Mouse (Mus musculus): ENCODE results near the gene Cryba1. TPM values are rescaled to one million over a fixed set of nuclear protein-coding genes. Genes with fewer than 3 reads are reported as not detected.

Gene Cryba1
- polyA plus RNA-seq, 1 experiment, result not detected

- H3K36me3 ChIP-seq (ENCODE audit: control insufficient read depth, insufficient read depth), result peaks cover 18% of the 10 kb centered on the region
- H3K4me2 ChIP-seq (ENCODE audit: low read depth), result peak overlapping the region; percentile 13
- TF ChIP-seq POLR2A (IDR thresholded peaks at IDR 0.05; ENCODE audit: insufficient read length, low read depth) (no peak), TCF12 (IDR thresholded peaks at IDR 0.05; ENCODE audit: insufficient read depth, poor library complexity, severe bottlenecking) (no peak), POLR2AphosphoS2 (IDR thresholded peaks at IDR 0.05; ENCODE audit: insufficient read length, low read depth) (no peak), MAX (IDR thresholded peaks at IDR 0.05; ENCODE audit: low read depth) (no peak), USF1 (IDR thresholded peaks at IDR 0.05; ENCODE audit: low read depth) (no peak), SRF (IDR thresholded peaks at IDR 0.05; ENCODE audit: control insufficient read depth, insufficient read length, low read depth) (no peak), E2F4 (IDR thresholded peaks at IDR 0.05; ENCODE audit: insufficient read depth) (no peak), CEBPB (IDR thresholded peaks at IDR 0.05; ENCODE audit: insufficient read depth, poor library complexity, severe bottlenecking) (no peak), MYOD1 (IDR thresholded peaks at IDR 0.05; ENCODE audit: control insufficient read depth in 1 of 3, insufficient read length in 2 of 3, low read depth in 2 of 3) (no peak), MYOG (IDR thresholded peaks at IDR 0.05; ENCODE audit: control insufficient read depth in 1 of 3, insufficient read depth in 1 of 3, insufficient read length in 2 of 3, low read depth in 2 of 3) (no peak), REST (IDR thresholded peaks at IDR 0.05; ENCODE audit: insufficient read depth, insufficient read length) (no peak), TCF3 (IDR thresholded peaks at IDR 0.05; ENCODE audit: insufficient read length, low read depth) (no peak)
- H3K4me3 ChIP-seq, result peak overlapping the region; percentile 95
- peak overlapping the region; percentile 91 for H3ac ChIP-seq (ENCODE audit: control insufficient read depth, insufficient read length)
- H3K27me3 ChIP-seq (ENCODE audit: control insufficient read depth, insufficient read depth, insufficient read length), result no peaks in the 10 kb centered on the region
- peaks cover 51% of the 10 kb centered on the region for H3K79me2 ChIP-seq (ENCODE audit: control insufficient read depth, insufficient read depth)
Measured at GRCm38 (mm10) chr11:77686346-77686840, 38.7 kb downstream of the Cryba1 start.

GRCm38 (mm10) chr11:77685383-77686265, 39.5 kb downstream of the Cryba1 start, which contains the start of gene Nufip2:
Gene Nufip2 (plus strand): TSS chr11:77686155.
- H3ac ChIP-seq (ENCODE audit: control insufficient read depth, insufficient read length), result peak within 1 kb of the TSS; percentile 91
- TF ChIP-seq REST (IDR thresholded peaks at IDR 0.05; ENCODE audit: insufficient read depth, insufficient read length) (peak; percentile 50), POLR2AphosphoS2 (IDR thresholded peaks at IDR 0.05; ENCODE audit: insufficient read length, low read depth) (peak; percentile 99), POLR2A (IDR thresholded peaks at IDR 0.05; ENCODE audit: insufficient read length, low read depth) (peak; percentile 99), SRF (IDR thresholded peaks at IDR 0.05; ENCODE audit: control insufficient read depth, insufficient read length, low read depth) (peak; percentile 67), USF1 (IDR thresholded peaks at IDR 0.05; ENCODE audit: low read depth) (no peak), TCF3 (IDR thresholded peaks at IDR 0.05; ENCODE audit: insufficient read length, low read depth) (no peak)

GRCm38 (mm10) chr11:77684896-77685295, 40.2 kb downstream of the Cryba1 start:
- peaks cover 11% of the 10 kb centered on the region for H3K36me3 ChIP-seq (ENCODE audit: control insufficient read depth, insufficient read depth)
- no peaks in the 10 kb centered on the region for H3K27me3 ChIP-seq (ENCODE audit: control insufficient read depth, insufficient read depth, insufficient read length)
- no peak overlapping the region for H3ac ChIP-seq (ENCODE audit: control insufficient read depth, insufficient read length)
- H3K4me2 ChIP-seq (ENCODE audit: low read depth), result peak overlapping the region; percentile 76
- peaks cover 36% of the 10 kb centered on the region for H3K79me2 ChIP-seq (ENCODE audit: control insufficient read depth, insufficient read depth)
- TF ChIP-seq SRF (IDR thresholded peaks at IDR 0.05; ENCODE audit: control insufficient read depth, insufficient read length, low read depth) (no peak), CEBPB (IDR thresholded peaks at IDR 0.05; ENCODE audit: insufficient read depth, poor library complexity, severe bottlenecking) (no peak), USF1 (IDR thresholded peaks at IDR 0.05; ENCODE audit: low read depth) (no peak), E2F4 (IDR thresholded peaks at IDR 0.05; ENCODE audit: insufficient read depth) (no peak), TCF12 (IDR thresholded peaks at IDR 0.05; ENCODE audit: insufficient read depth, poor library complexity, severe bottlenecking) (no peak), POLR2AphosphoS2 (IDR thresholded peaks at IDR 0.05; ENCODE audit: insufficient read length, low read depth) (no peak), REST (IDR thresholded peaks at IDR 0.05; ENCODE audit: insufficient read depth, insufficient read length) (no peak), MAX (IDR thresholded peaks at IDR 0.05; ENCODE audit: low read depth) (no peak), POLR2A (IDR thresholded peaks at IDR 0.05; ENCODE audit: insufficient read length, low read depth) (no peak), TCF3 (IDR thresholded peaks at IDR 0.05; ENCODE audit: insufficient read length, low read depth) (no peak), MYOD1 (IDR thresholded peaks at IDR 0.05; ENCODE audit: control insufficient read depth in 1 of 3, insufficient read length in 2 of 3, low read depth in 2 of 3) (no peak), MYOG (IDR thresholded peaks at IDR 0.05; ENCODE audit: control insufficient read depth in 1 of 3, insufficient read depth in 1 of 3, insufficient read length in 2 of 3, low read depth in 2 of 3) (no peak)
- H3K4me3 ChIP-seq, result peak overlapping the region; percentile 95

More at GRCm38 (mm10) chr11:77685383-77686265, 39.5 kb downstream of the Cryba1 start, which contains the start of gene Nufip2:
- peaks cover 11% of the 10 kb centered on the region for H3K36me3 ChIP-seq (ENCODE audit: control insufficient read depth, insufficient read depth)
- H3K4me3 ChIP-seq, result peak within 1 kb of the TSS; percentile 95
- H3K4me2 ChIP-seq (ENCODE audit: low read depth), result peak within 1 kb of the TSS; percentile 76
- peaks cover 43% of the 10 kb centered on the region for H3K79me2 ChIP-seq (ENCODE audit: control insufficient read depth, insufficient read depth)
- no peaks in the 10 kb centered on the region for H3K27me3 ChIP-seq (ENCODE audit: control insufficient read depth, insufficient read depth, insufficient read length)

GRCm38 (mm10) chr11:77680018-77680417, 45.1 kb downstream of the Cryba1 start:
- TF ChIP-seq MYOG (IDR thresholded peaks at IDR 0.05; ENCODE audit: control insufficient read depth in 1 of 3, insufficient read depth in 1 of 3, insufficient read length in 2 of 3, low read depth in 2 of 3) (no peak), MYOD1 (IDR thresholded peaks at IDR 0.05; ENCODE audit: control insufficient read depth in 1 of 3, insufficient read length in 2 of 3, low read depth in 2 of 3) (no peak), CEBPB (IDR thresholded peaks at IDR 0.05; ENCODE audit: insufficient read depth, poor library complexity, severe bottlenecking) (no peak), TCF12 (IDR thresholded peaks at IDR 0.05; ENCODE audit: insufficient read depth, poor library complexity, severe bottlenecking) (no peak), E2F4 (IDR thresholded peaks at IDR 0.05; ENCODE audit: insufficient read depth) (no peak), USF1 (IDR thresholded peaks at IDR 0.05; ENCODE audit: low read depth) (no peak), POLR2AphosphoS2 (IDR thresholded peaks at IDR 0.05; ENCODE audit: insufficient read length, low read depth) (no peak), MAX (IDR thresholded peaks at IDR 0.05; ENCODE audit: low read depth) (no peak), REST (IDR thresholded peaks at IDR 0.05; ENCODE audit: insufficient read depth, insufficient read length) (no peak), POLR2A (IDR thresholded peaks at IDR 0.05; ENCODE audit: insufficient read length, low read depth) (no peak), SRF (IDR thresholded peaks at IDR 0.05; ENCODE audit: control insufficient read depth, insufficient read length, low read depth) (no peak), TCF3 (IDR thresholded peaks at IDR 0.05; ENCODE audit: insufficient read length, low read depth) (no peak)
- no peak overlapping the region for H3K4me3 ChIP-seq
- H3ac ChIP-seq (ENCODE audit: control insufficient read depth, insufficient read length), result no peak overlapping the region
- no peaks in the 10 kb centered on the region for H3K27me3 ChIP-seq (ENCODE audit: control insufficient read depth, insufficient read depth, insufficient read length)
- H3K79me2 ChIP-seq (ENCODE audit: control insufficient read depth, insufficient read depth), result no peaks in the 10 kb centered on the region
- no peaks in the 10 kb centered on the region for H3K36me3 ChIP-seq (ENCODE audit: control insufficient read depth, insufficient read depth)
- no peak overlapping the region for H3K4me2 ChIP-seq (ENCODE audit: low read depth)
